Mouse (Mus musculus) G1E (cell line): ENCODE measurements at regions not wholly inside any gene's neighbourhood (a gene's known extent, or its start where the extent isn't known, plus 50 kb on each side); places are given as distances from the start of the nearest gene placed in this dataset.

Experiments
- CTCF ChIP-seq: IDR thresholded peaks from 2 replicates; pipeline ENCODE4 v1.5.1; 2012; ENCODE audit warnings: low read depth, low read length, inconsistent platforms, mixed read lengths
- GATA1 ChIP-seq: IDR thresholded peaks from 2 replicates; pipeline ENCODE4 v1.6.1; 2012; ENCODE audit warnings: borderline replicate concordance, low read length, inconsistent platforms, mixed read lengths
- GATA2 ChIP-seq: IDR thresholded peaks from 2 replicates; pipeline ENCODE4 v1.6.1; 2012; ENCODE audit warnings: low read depth, low read length, inconsistent platforms, borderline replicate concordance
- POLR2AphosphoS5 ChIP-seq: IDR thresholded peaks from 2 replicates; pipeline ENCODE4 v1.6.1; 2012; ENCODE audit warnings: low read depth, low read length, inconsistent platforms; ENCODE audit not compliant: insufficient replicate concordance
- TAL1 ChIP-seq: conservative IDR thresholded peaks from 2 replicates; pipeline ENCODE4 v1.6.1; 2012; ENCODE audit warnings: low read depth, low read length, inconsistent platforms, mixed read lengths

DNA sequence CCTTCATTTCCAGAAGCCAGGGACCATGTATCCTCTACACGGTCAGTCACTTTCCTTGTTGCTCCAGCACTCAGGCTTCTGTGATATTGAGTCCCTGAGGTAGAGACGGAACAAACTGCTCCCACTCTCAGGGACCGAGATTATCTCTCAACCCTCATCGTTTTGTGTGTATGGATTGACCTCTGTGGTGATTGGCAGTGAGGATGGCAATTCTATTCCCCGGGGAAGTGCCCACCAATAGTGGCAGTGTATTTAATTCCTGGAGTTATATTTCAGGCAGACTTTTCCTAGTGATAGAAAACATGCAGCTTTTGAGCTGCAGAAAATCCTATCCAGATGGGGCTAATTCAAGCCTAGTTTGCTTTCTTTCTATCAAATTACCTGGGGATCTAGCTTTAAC is 157.8 kb upstream of the Krr1 start:
- TF ChIP-seq CTCF (no peak), TAL1 (no peak), GATA1 (no peak), POLR2AphosphoS5 (no peak), GATA2 (no peak)
